Comparison of ENCODE assay signal across 28 mouse cellular contexts in genomic region chr5:96931576-96932152, GRCm38 (mm10).
A peak's percentile ranks its signal among the peaks of the same experiment; 100 is the strongest.
DNase-seq lines count a peak whose midpoint lies in the region; ATAC-seq and TF ChIP-seq lines count a peak whose summit lies in the region.
"Had no signal": no experiment of that assay in that cellular context is flagged by ENCODE, and none has a peak within 500 bp of the region (broad histone marks: within the 10 kb centered on the region; RNA-seq: fewer than 3 reads in every experiment).

No protein-coding gene starts in this region.

- TF ChIP-seq CTCF in liver, postnatal 0 days (IDR thresholded peaks at IDR 0.05; ENCODE audit: low read depth) = no peak
- no peak for TF ChIP-seq CTCF in left cerebral cortex, adult 2 months (IDR thresholded peaks at IDR 0.05)

- ATAC-seq in liver, embryonic 11.5 days (replicated peaks; ENCODE audit: low FRiP score) = no peak
- no peak for ATAC-seq in liver, postnatal 0 days
- peak; percentile 40; the same call in 1 of the 2 replicates for ATAC-seq in liver, embryonic 15.5 days (ENCODE audit: insufficient read depth)
- ATAC-seq: forebrain, embryonic 15.5 days; intestine, postnatal 0 days had no signal

- peak; percentile 15 for DNase-seq in liver, embryonic 11.5 days (ENCODE audit: low spot score)
- no peak for DNase-seq in liver, postnatal 0 days
- DNase-seq in Muller cell, postnatal 12 days (ENCODE audit: inconsistent ontology term) = peak; percentile 51
- peak; percentile 10 for DNase-seq in ZHBTc4 (ENCODE audit: low read depth, low spot score)
- no peak for DNase-seq in layer of hippocampus, adult 9-10 months (ENCODE audit: low spot score)
- no peak for DNase-seq in left cerebral cortex, adult 2 months (ENCODE audit: extremely low spot score in 1 of 2, low spot score in 2 of 2)
- DNase-seq in c-Kit-positive CD71-positive TER-119-positive erythroid progenitor cells, embryonic 14.5 days (ENCODE audit: low spot score) = no peak
- DNase-seq: cerebellum, adult 8-10 months; cerebellum, postnatal 25 days; gastrocnemius, adult 2 months; kidney, adult 9 months; kidney, postnatal 10 days; right cerebral cortex, postnatal 4 days; thymus, adult 18-20 months; thymus, postnatal 25 days had no signal

- no peak overlapping the region for H3K4me2 ChIP-seq in liver, embryonic 11.5 days
- H3K4me2 ChIP-seq in liver, postnatal 0 days (ENCODE audit: low read depth, low read length) = no peak overlapping the region
- H3K4me2 ChIP-seq in liver, embryonic 15.5 days = no peak overlapping the region
- H3K4me2 ChIP-seq: embryonic facial prominence, embryonic 15.5 days; forebrain, embryonic 15.5 days; heart, embryonic 11.5 days; hindbrain, embryonic 14.5 days; limb, embryonic 12.5 days; neural tube, embryonic 12.5 days had no signal

- intact Hi-C loops in left cerebral cortex, adult 2 months (cut with DNase I) = no loop called here

- no peaks in the 10 kb centered on the region for H3K36me3 ChIP-seq in liver, embryonic 11.5 days (ENCODE audit: control insufficient read depth, insufficient read depth, low read length)
- H3K36me3 ChIP-seq in liver, postnatal 0 days (replicated peaks; ENCODE audit: insufficient read depth, low read length) = no peaks in the 10 kb centered on the region
- H3K36me3 ChIP-seq in liver, embryonic 15.5 days (replicated peaks) = no peaks in the 10 kb centered on the region
- H3K36me3 ChIP-seq: embryonic facial prominence, embryonic 10.5 days; embryonic facial prominence, embryonic 15.5 days; forebrain, embryonic 15.5 days; limb, embryonic 12.5 days; midbrain, embryonic 10.5 days; neural tube, embryonic 12.5 days had no signal

- whole genome bisulfite sequencing in liver, embryonic 11.5 days = 63% methylated on average over 4 of the region's 4 CpGs
- 69% methylated on average over 4 of the region's 4 CpGs for WGBS in liver, postnatal 0 days (ENCODE audit: insufficient replicate concordance)
- 47% methylated on average over 4 of the region's 4 CpGs for WGBS in liver, embryonic 15.5 days (ENCODE audit: insufficient replicate concordance)

- H3K27ac ChIP-seq in liver, embryonic 11.5 days (ENCODE audit: low read depth, low read length) = no peak overlapping the region
- no peak overlapping the region for H3K27ac ChIP-seq in liver, postnatal 0 days (ENCODE audit: low read depth)
- H3K27ac ChIP-seq in liver, embryonic 15.5 days (replicated peaks) = 0 out of 2 replicates have a peak overlapping the region, but pooled peaks have one; percentile 14
- no peak overlapping the region for H3K27ac ChIP-seq in left cerebral cortex, adult 2 months
- H3K27ac ChIP-seq: embryonic facial prominence, embryonic 10.5 days; embryonic facial prominence, embryonic 15.5 days; forebrain, embryonic 15.5 days; gastrocnemius, adult 2 months; hindbrain, embryonic 14.5 days; limb, embryonic 12.5 days; macrophage; midbrain, embryonic 10.5 days; neural tube, embryonic 12.5 days; stomach, postnatal 0 days had no signal

- no peak overlapping the region for H3K4me3 ChIP-seq in liver, embryonic 11.5 days (ENCODE audit: low read depth, low read length)
- H3K4me3 ChIP-seq in liver, postnatal 0 days (ENCODE audit: low read depth, low read length) = no peak overlapping the region
- H3K4me3 ChIP-seq in liver, embryonic 15.5 days (replicated peaks) = no peak overlapping the region
- no peak overlapping the region for H3K4me3 ChIP-seq in left cerebral cortex, adult 2 months
- H3K4me3 ChIP-seq: embryonic facial prominence, embryonic 10.5 days; embryonic facial prominence, embryonic 15.5 days; forebrain, embryonic 15.5 days; gastrocnemius, adult 2 months; limb, embryonic 12.5 days; midbrain, embryonic 10.5 days; myocyte; neural tube, embryonic 12.5 days had no signal

- no peaks in the 10 kb centered on the region for H3K27me3 ChIP-seq in liver, embryonic 11.5 days (replicated peaks; ENCODE audit: control insufficient read depth, insufficient read depth, low read length)
- H3K27me3 ChIP-seq in liver, postnatal 0 days (ENCODE audit: insufficient read depth, low read length) = no peaks in the 10 kb centered on the region
- no peaks in the 10 kb centered on the region for H3K27me3 ChIP-seq in liver, embryonic 15.5 days
- H3K27me3 ChIP-seq: embryonic facial prominence, embryonic 15.5 days; forebrain, embryonic 15.5 days; limb, embryonic 12.5 days; neural tube, embryonic 12.5 days had no signal

- no peaks in the 10 kb centered on the region for H3K9me3 ChIP-seq in liver, embryonic 11.5 days (ENCODE audit: control insufficient read depth, low read length)
- no peaks in the 10 kb centered on the region for H3K9me3 ChIP-seq in liver, postnatal 0 days (ENCODE audit: low read length)
- H3K9me3 ChIP-seq in liver, embryonic 15.5 days (replicated peaks) = no peaks in the 10 kb centered on the region
- H3K9me3 ChIP-seq: embryonic facial prominence, embryonic 10.5 days; embryonic facial prominence, embryonic 15.5 days; forebrain, embryonic 15.5 days; limb, embryonic 12.5 days; midbrain, embryonic 10.5 days; neural tube, embryonic 12.5 days had no signal

- H3K9ac ChIP-seq in liver, embryonic 11.5 days (ENCODE audit: low read depth, low read length) = no peak overlapping the region
- H3K9ac ChIP-seq in liver, postnatal 0 days (replicated peaks) = no peak overlapping the region
- H3K9ac ChIP-seq in liver, embryonic 15.5 days = no peak overlapping the region
- H3K9ac ChIP-seq: embryonic facial prominence, embryonic 15.5 days; forebrain, embryonic 15.5 days; hindbrain, embryonic 14.5 days; limb, embryonic 12.5 days; neural tube, embryonic 12.5 days had no signal

- no peak for TF ChIP-seq EP300 in liver, postnatal 0 days (IDR thresholded peaks at IDR 0.05; ENCODE audit: low read depth)

- no peaks in the 10 kb centered on the region for H3K4me1 ChIP-seq in liver, embryonic 11.5 days (replicated peaks; ENCODE audit: control insufficient read depth, insufficient read depth, low read length)
- 0 out of 2 replicates have a peak, but pooled peaks cover 4% of the 10 kb centered on the region for H3K4me1 ChIP-seq in liver, postnatal 0 days (ENCODE audit: insufficient read depth)
- H3K4me1 ChIP-seq in liver, embryonic 15.5 days (replicated peaks) = peaks cover 20% of the 10 kb centered on the region
- H3K4me1 ChIP-seq: embryonic facial prominence, embryonic 15.5 days; forebrain, embryonic 15.5 days; limb, embryonic 12.5 days; midbrain, embryonic 10.5 days; neural tube, embryonic 12.5 days had no signal

Comparison
In these comparisons a context has a peak if more than half of its experiments do, and no peak if none do; other contexts are left out.
1. DNase-seq: peak in liver, embryonic 11.5 days (single experiment), Muller cell, postnatal 12 days (single experiment) and ZHBTc4 (single experiment); none in liver, postnatal 0 days (single experiment), layer of hippocampus, adult 9-10 months (single experiment), left cerebral cortex, adult 2 months (0 of 2) and c-Kit-positive CD71-positive TER-119-positive erythroid progenitor cells, embryonic 14.5 days (single experiment).